Mouse (Mus musculus): ENCODE results near the gene Cpxm2. TPM values are rescaled to one million over a fixed set of nuclear protein-coding genes. Genes with fewer than 3 reads are reported as not detected.

The Cpxm2 gene
- polyA plus RNA-seq, 1 experiment from 2014 or later: 2.6 TPM

GRCm38 (mm10) chr7:132123211-132123610 lies 31.3 kb downstream of the Cpxm2 start:
- Histone ChIP-seq H3K27me3 (no peaks in the 10 kb centered on the region), H3K9me3 (no peaks in the 10 kb centered on the region), H3K27ac (replicated peaks) (no peak overlapping the region), H3K36me3 (no peaks in the 10 kb centered on the region), H3K4me1 (no peaks in the 10 kb centered on the region; the same call in 1 of the 2 replicates), H3K9ac (replicated peaks) (no peak overlapping the region), H3K4me3 (no peak overlapping the region), H3K4me2 (replicated peaks) (no peak overlapping the region)
- ATAC-seq (replicated peaks): no peak
- 87% methylated on average over 7 of the region's 7 CpGs for WGBS

- H3K36me3 ChIP-seq: no peaks in the 10 kb centered on the region
- no peak overlapping the region for H3K9ac ChIP-seq (replicated peaks)
- 88% methylated on average over 4 of the region's 4 CpGs for WGBS
- H3K27me3 ChIP-seq: no peaks in the 10 kb centered on the region
- ATAC-seq (replicated peaks): no peak
- H3K9me3 ChIP-seq: no peaks in the 10 kb centered on the region
- no peak overlapping the region for H3K4me3 ChIP-seq
- no peak overlapping the region for H3K4me2 ChIP-seq (replicated peaks)
- H3K27ac ChIP-seq (replicated peaks): no peak overlapping the region
- no peaks in the 10 kb centered on the region for H3K4me1 ChIP-seq
Observed at GRCm38 (mm10) chr7:132119817-132120216, 34.7 kb downstream of the Cpxm2 start.

- 74% methylated on average over 5 of the region's 5 CpGs for WGBS
- Histone ChIP-seq H3K4me2 (replicated peaks) (no peak overlapping the region), H3K27ac (replicated peaks) (no peak overlapping the region), H3K27me3 (no peaks in the 10 kb centered on the region), H3K4me3 (no peak overlapping the region), H3K36me3 (no peaks in the 10 kb centered on the region), H3K4me1 (0 out of 2 replicates have a peak, but pooled peaks cover 3% of the 10 kb centered on the region), H3K9ac (replicated peaks) (no peak overlapping the region), H3K9me3 (no peaks in the 10 kb centered on the region)
- ATAC-seq (replicated peaks): no peak
Observed at GRCm38 (mm10) chr7:132111770-132112169, 42.8 kb downstream of the Cpxm2 start.

- no peak overlapping the region for H3K4me3 ChIP-seq
- H3K36me3 ChIP-seq: no peaks in the 10 kb centered on the region
- H3K4me1 ChIP-seq: 0 out of 2 replicates have a peak, but pooled peaks cover 3% of the 10 kb centered on the region
- H3K27ac ChIP-seq (replicated peaks): no peak overlapping the region
- no peak overlapping the region for H3K9ac ChIP-seq (replicated peaks)
- no peaks in the 10 kb centered on the region for H3K27me3 ChIP-seq
- no peak for ATAC-seq (replicated peaks)
- WGBS: 42% methylated on average over 3 of the region's 3 CpGs
- no peaks in the 10 kb centered on the region for H3K9me3 ChIP-seq
- H3K4me2 ChIP-seq (replicated peaks): no peak overlapping the region
Observed at GRCm38 (mm10) chr7:132110308-132110707, 44.2 kb downstream of the Cpxm2 start.

GRCm38 (mm10) chr7:132106891-132107290 lies 47.6 kb downstream of the Cpxm2 start:
- Histone ChIP-seq H3K36me3 (no peaks in the 10 kb centered on the region), H3K4me1 (0 out of 2 replicates have a peak, but pooled peaks cover 6% of the 10 kb centered on the region), H3K9me3 (no peaks in the 10 kb centered on the region), H3K4me3 (no peak overlapping the region), H3K27ac (replicated peaks) (no peak overlapping the region), H3K27me3 (no peaks in the 10 kb centered on the region), H3K4me2 (replicated peaks) (no peak overlapping the region), H3K9ac (replicated peaks) (no peak overlapping the region)
- ATAC-seq (replicated peaks): no peak
- WGBS: 78% methylated on average over 4 of the region's 4 CpGs

- Histone ChIP-seq H3K36me3 (no peaks in the 10 kb centered on the region), H3K4me2 (replicated peaks) (no peak overlapping the region), H3K4me3 (no peak overlapping the region), H3K4me1 (0 out of 2 replicates have a peak, but pooled peaks cover 3% of the 10 kb centered on the region), H3K9ac (replicated peaks) (no peak overlapping the region), H3K9me3 (no peaks in the 10 kb centered on the region), H3K27ac (replicated peaks) (no peak overlapping the region), H3K27me3 (no peaks in the 10 kb centered on the region)
- no peak for ATAC-seq (replicated peaks)
- 87% methylated on average over 4 of the region's 4 CpGs for WGBS
Observed at GRCm38 (mm10) chr7:132105326-132105725, 49.2 kb downstream of the Cpxm2 start.

GRCm38 (mm10) chr7:132098441-132098840 lies 56.1 kb downstream of the Cpxm2 start:
- ATAC-seq (replicated peaks): no peak
- Histone ChIP-seq H3K27ac (replicated peaks) (no peak overlapping the region), H3K36me3 (no peaks in the 10 kb centered on the region), H3K4me2 (replicated peaks) (no peak overlapping the region), H3K27me3 (no peaks in the 10 kb centered on the region), H3K9ac (replicated peaks) (no peak overlapping the region), H3K9me3 (no peaks in the 10 kb centered on the region), H3K4me3 (no peak overlapping the region), H3K4me1 (0 out of 2 replicates have a peak, but pooled peaks cover 3% of the 10 kb centered on the region)
- WGBS: 88% methylated on average over 4 of the region's 4 CpGs

- Histone ChIP-seq H3K9me3 (no peaks in the 10 kb centered on the region), H3K27ac (replicated peaks) (no peak overlapping the region), H3K4me1 (no peaks in the 10 kb centered on the region), H3K27me3 (no peaks in the 10 kb centered on the region), H3K9ac (replicated peaks) (no peak overlapping the region), H3K36me3 (no peaks in the 10 kb centered on the region), H3K4me3 (no peak overlapping the region), H3K4me2 (replicated peaks) (no peak overlapping the region)
- no peak for ATAC-seq (replicated peaks)
- WGBS: 80% methylated on average over 7 of the region's 7 CpGs
Observed at GRCm38 (mm10) chr7:132094666-132095065, 59.9 kb downstream of the Cpxm2 start.

GRCm38 (mm10) chr7:132091551-132091950 lies 63.0 kb downstream of the Cpxm2 start:
- Histone ChIP-seq H3K4me1 (no peaks in the 10 kb centered on the region), H3K9ac (replicated peaks) (no peak overlapping the region), H3K4me3 (no peak overlapping the region), H3K4me2 (replicated peaks) (no peak overlapping the region), H3K9me3 (no peaks in the 10 kb centered on the region), H3K27ac (replicated peaks) (no peak overlapping the region), H3K36me3 (no peaks in the 10 kb centered on the region), H3K27me3 (no peaks in the 10 kb centered on the region)
- ATAC-seq (replicated peaks): no peak
- WGBS: 83% methylated on average over 7 of the region's 7 CpGs

- H3K36me3 ChIP-seq: no peaks in the 10 kb centered on the region
- WGBS: 78% methylated on average over 6 of the region's 6 CpGs
- ATAC-seq (replicated peaks): no peak
- H3K4me1 ChIP-seq: no peaks in the 10 kb centered on the region
- H3K27ac ChIP-seq (replicated peaks): no peak overlapping the region
- no peak overlapping the region for H3K4me2 ChIP-seq (replicated peaks)
- H3K27me3 ChIP-seq: no peaks in the 10 kb centered on the region
- no peaks in the 10 kb centered on the region for H3K9me3 ChIP-seq
- no peak overlapping the region for H3K9ac ChIP-seq (replicated peaks)
- no peak overlapping the region for H3K4me3 ChIP-seq
Observed at GRCm38 (mm10) chr7:132088606-132089005, 65.9 kb downstream of the Cpxm2 start.

GRCm38 (mm10) chr7:132088181-132088580 lies 66.4 kb downstream of the Cpxm2 start:
- WGBS: 77% methylated on average over 4 of the region's 4 CpGs
- Histone ChIP-seq H3K4me1 (no peaks in the 10 kb centered on the region), H3K9me3 (no peaks in the 10 kb centered on the region), H3K9ac (replicated peaks) (no peak overlapping the region), H3K4me3 (no peak overlapping the region), H3K36me3 (no peaks in the 10 kb centered on the region), H3K27me3 (no peaks in the 10 kb centered on the region), H3K4me2 (replicated peaks) (no peak overlapping the region), H3K27ac (replicated peaks) (no peak overlapping the region)
- ATAC-seq (replicated peaks): no peak

GRCm38 (mm10) chr7:132075825-132076224 lies 78.7 kb downstream of the Cpxm2 start:
- Histone ChIP-seq H3K27me3 (no peaks in the 10 kb centered on the region), H3K27ac (replicated peaks) (no peak overlapping the region), H3K4me2 (replicated peaks) (no peak overlapping the region), H3K9ac (replicated peaks) (no peak overlapping the region), H3K9me3 (no peaks in the 10 kb centered on the region), H3K4me3 (no peak overlapping the region), H3K4me1 (peaks cover 6% of the 10 kb centered on the region; the same call in 1 of the 2 replicates), H3K36me3 (no peaks in the 10 kb centered on the region)
- WGBS: 79% methylated on average over 1 of the region's 1 CpGs
- no peak for ATAC-seq (replicated peaks)

- Histone ChIP-seq H3K9ac (replicated peaks) (no peak overlapping the region), H3K4me2 (replicated peaks) (no peak overlapping the region), H3K27ac (replicated peaks) (no peak overlapping the region), H3K27me3 (no peaks in the 10 kb centered on the region), H3K4me1 (peaks cover 6% of the 10 kb centered on the region; the same call in 1 of the 2 replicates), H3K4me3 (no peak overlapping the region), H3K36me3 (no peaks in the 10 kb centered on the region), H3K9me3 (no peaks in the 10 kb centered on the region)
- no peak for ATAC-seq (replicated peaks)
- 68% methylated on average over 3 of the region's 3 CpGs for WGBS
Observed at GRCm38 (mm10) chr7:132074503-132074902, 80.0 kb downstream of the Cpxm2 start.

Measured in forebrain, embryonic 15.5 days (tissue).